Mouse (Mus musculus): ENCODE measurements around the gene Prss57.
A peak's percentile ranks its signal among the peaks of the same experiment; 100 is the strongest.

Prss57 gene

GRCm38 (mm10) chr10:79755854-79756253, 34.9 kb downstream of the Prss57 start:
- DNase-seq (ENCODE audit: low spot score in 2 of 2) = no peak

- peak in 1 of 2 experiments; percentile 72 for DNase-seq (ENCODE audit: low spot score in 2 of 2)
Observed at GRCm38 (mm10) chr10:79754856-79755516, 35.8 kb downstream of the Prss57 start, which contains the start of gene Fgf22. Gene Fgf22, plus strand, starts transcription at chr10:79755076.

GRCm38 (mm10) chr10:79748496-79748895, 42.3 kb downstream of the Prss57 start:
- no peak for DNase-seq (ENCODE audit: low spot score in 2 of 2)

GRCm38 (mm10) chr10:79746774-79747151, 44.0 kb downstream of the Prss57 start:
- DNase-seq (ENCODE audit: low spot score in 2 of 2) = no peak

- DNase-seq (ENCODE audit: low spot score in 2 of 2) = peak; percentile 89 to 95
Observed at GRCm38 (mm10) chr10:79745898-79746773, 44.6 kb downstream of the Prss57 start, which contains the start of gene Polrmt. Gene Polrmt, minus strand, starts transcription at chr10:79746581.

GRCm38 (mm10) chr10:79745411-79745810, 45.4 kb downstream of the Prss57 start:
- no peak for DNase-seq (ENCODE audit: low spot score in 2 of 2)

GRCm38 (mm10) chr10:79743650-79744365, 47.0 kb downstream of the Prss57 start:
- no peak for DNase-seq (ENCODE audit: low spot score in 2 of 2)

- DNase-seq (ENCODE audit: low spot score in 2 of 2) = no peak
Observed at GRCm38 (mm10) chr10:79743161-79743560, 47.6 kb downstream of the Prss57 start.

GRCm38 (mm10) chr10:79740863-79741262, 49.9 kb downstream of the Prss57 start:
- DNase-seq (ENCODE audit: low spot score in 2 of 2) = no peak

- no peak for DNase-seq (ENCODE audit: low spot score in 2 of 2)
Observed at GRCm38 (mm10) chr10:79739234-79739633, 51.5 kb downstream of the Prss57 start.

- DNase-seq (ENCODE audit: low spot score in 2 of 2) = peak in 1 of 2 experiments; percentile 65
Observed at GRCm38 (mm10) chr10:79738259-79738658, 52.5 kb downstream of the Prss57 start.

GRCm38 (mm10) chr10:79736706-79737105, 54.1 kb downstream of the Prss57 start:
- no peak for DNase-seq (ENCODE audit: low spot score in 2 of 2)

- DNase-seq (ENCODE audit: low spot score in 2 of 2) = no peak
Observed at GRCm38 (mm10) chr10:79735361-79735760, 55.4 kb downstream of the Prss57 start.

- DNase-seq (ENCODE audit: low spot score in 2 of 2) = no peak
Observed at GRCm38 (mm10) chr10:79733847-79734246, 56.9 kb downstream of the Prss57 start.

GRCm38 (mm10) chr10:79732500-79732899, 58.3 kb downstream of the Prss57 start:
- DNase-seq (ENCODE audit: low spot score in 2 of 2) = peak; percentile 57 to 72
